Mouse (Mus musculus) bone marrow, adult 2 months (tissue): ENCODE data around the gene Gm21671.
"Not testable (repeated sequence)": the region's sequence is repeated elsewhere in the genome, so short reads cannot be mapped to it uniquely, and the experiment has no call there.

Experiments used
- CTCF ChIP-seq: fragments of 200-500 bp; IDR thresholded peaks from 2 replicates; pipeline ENCODE4 v1.5.1; 2011; ENCODE audit warnings: low read length, control low read depth; ENCODE audit not compliant: control insufficient read depth, insufficient read depth
- POLR2A ChIP-seq: fragments of 200-500 bp; IDR thresholded peaks from 2 replicates; pipeline ENCODE4 v1.6.1; 2011; ENCODE audit warnings: low read depth, mild to moderate bottlenecking, control low read depth, low read length, borderline replicate concordance; ENCODE audit not compliant: control insufficient read depth

DNA sequence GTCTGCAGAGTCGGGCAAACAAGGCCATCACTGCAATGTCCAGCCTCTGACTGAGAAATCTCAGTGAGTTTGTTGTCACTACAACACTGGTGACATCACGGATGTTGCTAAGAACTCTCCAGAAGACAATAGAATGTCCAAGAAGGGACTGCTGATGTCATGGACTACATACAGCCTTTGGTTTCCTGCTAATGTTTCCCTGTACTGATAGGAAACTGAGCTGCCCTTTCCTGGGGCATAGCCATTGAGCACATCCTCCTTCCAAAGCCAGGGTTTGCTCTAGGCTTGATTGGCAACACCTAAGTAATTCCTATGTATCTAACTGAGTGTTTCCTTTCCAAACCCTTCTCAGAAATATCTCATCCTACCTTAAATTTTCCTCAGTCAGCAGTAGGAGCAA is at the start of gene Gm21671:
- TF ChIP-seq CTCF, POLR2A: not testable (repeated sequence)
